9 mouse cellular contexts compared by ENCODE assay signal in genomic region chr2:38099120-38099773, GRCm38 (mm10).
DNase-seq lines count a peak whose midpoint lies in the region; ATAC-seq and TF ChIP-seq lines count a peak whose summit lies in the region.
"Had no signal": no experiment of that assay in that cellular context is flagged by ENCODE, and none has a peak within 500 bp of the region (broad histone marks: within the 10 kb centered on the region; RNA-seq: fewer than 3 reads in every experiment).

No protein-coding gene starts in this region.

- no peaks in the 10 kb centered on the region for H3K27me3 ChIP-seq in heart, embryonic 11.5 days (ENCODE audit: control insufficient read depth, insufficient read depth, low read length)
- no peaks in the 10 kb centered on the region for H3K27me3 ChIP-seq in forebrain, embryonic 15.5 days
- no peaks in the 10 kb centered on the region for H3K27me3 ChIP-seq in lung, embryonic 14.5 days (ENCODE audit: insufficient read depth, low read length)
- no peaks in the 10 kb centered on the region for H3K27me3 ChIP-seq in hindbrain, embryonic 10.5 days (ENCODE audit: insufficient read depth, poor library complexity, severe bottlenecking)

- no peak overlapping the region for H3K9ac ChIP-seq in heart, embryonic 11.5 days (ENCODE audit: low read depth, low read length)
- H3K9ac ChIP-seq in forebrain, embryonic 15.5 days (replicated peaks): no peak overlapping the region
- no peak overlapping the region for H3K9ac ChIP-seq in lung, embryonic 14.5 days

- no peak for ATAC-seq in heart, embryonic 11.5 days (replicated peaks; ENCODE audit: insufficient number of reproducible peaks, low FRiP score, low TSS enrichment)
- ATAC-seq in forebrain, embryonic 15.5 days (replicated peaks): peak; percentile 57; the same call in 1 of the 2 replicates
- ATAC-seq in lung, embryonic 14.5 days (ENCODE audit: insufficient read depth): peak; percentile 49; the same call in 1 of the 2 replicates
- no peak for ATAC-seq in granulocyte monocyte progenitor cell, adult 5-6 weeks (replicated peaks; ENCODE audit: poor library complexity, severe bottlenecking)

- WGBS in heart, embryonic 11.5 days (ENCODE audit: insufficient replicate concordance): 66% methylated on average over 4 of the region's 4 CpGs
- WGBS in forebrain, embryonic 15.5 days: 27% methylated on average over 4 of the region's 4 CpGs
- WGBS in lung, embryonic 14.5 days: 70% methylated on average over 4 of the region's 4 CpGs
- 63% methylated on average over 4 of the region's 4 CpGs for whole genome bisulfite sequencing in hindbrain, embryonic 10.5 days

- no peak for TF ChIP-seq CTCF in lung, embryonic 14.5 days (IDR thresholded peaks at IDR 0.05; ENCODE audit: low read depth)

- H3K9me3 ChIP-seq in heart, embryonic 11.5 days (replicated peaks; ENCODE audit: control insufficient read depth, low read length): no peaks in the 10 kb centered on the region
- no peaks in the 10 kb centered on the region for H3K9me3 ChIP-seq in forebrain, embryonic 15.5 days
- no peaks in the 10 kb centered on the region for H3K9me3 ChIP-seq in lung, embryonic 14.5 days (ENCODE audit: low read depth, low read length)
- H3K9me3 ChIP-seq in hindbrain, embryonic 10.5 days: no peaks in the 10 kb centered on the region

- no peak overlapping the region for H3K27ac ChIP-seq in heart, embryonic 11.5 days (ENCODE audit: low read depth, low read length)
- peak overlapping the region; percentile 46 for H3K27ac ChIP-seq in forebrain, embryonic 15.5 days (replicated peaks)
- H3K27ac ChIP-seq in lung, embryonic 14.5 days (ENCODE audit: low read depth): no peak overlapping the region
- no peak overlapping the region for H3K27ac ChIP-seq in hindbrain, embryonic 10.5 days

- peaks cover 10% of the 10 kb centered on the region for H3K4me1 ChIP-seq in heart, embryonic 11.5 days (ENCODE audit: control insufficient read depth, insufficient read depth, low read length)
- peaks cover 66% of the 10 kb centered on the region for H3K4me1 ChIP-seq in forebrain, embryonic 15.5 days
- no peaks in the 10 kb centered on the region; the same call in 1 of the 2 replicates for H3K4me1 ChIP-seq in lung, embryonic 14.5 days (ENCODE audit: insufficient read depth)
- H3K4me1 ChIP-seq in hindbrain, embryonic 10.5 days (replicated peaks): peaks cover 48% of the 10 kb centered on the region

- DNase-seq in heart, adult 11 months: peak; percentile 83
- peak; percentile 27 for DNase-seq in NIH3T3 (ENCODE audit: low read depth)
- DNase-seq in lung, embryonic 14.5 days: peak; percentile 73
- no peak for DNase-seq in right cerebral cortex, adult 18-20 months
- no peak for DNase-seq in hindbrain, embryonic 10.5 days (ENCODE audit: low spot score)

- H3K4me3 ChIP-seq in heart, embryonic 11.5 days (ENCODE audit: low read depth, low read length): no peak overlapping the region
- no peak overlapping the region for H3K4me3 ChIP-seq in forebrain, embryonic 15.5 days
- H3K4me3 ChIP-seq in lung, embryonic 14.5 days (ENCODE audit: low read depth, low read length): no peak overlapping the region
- H3K4me3 ChIP-seq in hindbrain, embryonic 10.5 days: no peak overlapping the region
- H3K4me3 ChIP-seq: myocyte had no signal

- H3K36me3 ChIP-seq in heart, embryonic 11.5 days (ENCODE audit: control insufficient read depth, insufficient read depth, low read length): no peaks in the 10 kb centered on the region
- no peaks in the 10 kb centered on the region for H3K36me3 ChIP-seq in forebrain, embryonic 15.5 days
- no peaks in the 10 kb centered on the region for H3K36me3 ChIP-seq in lung, embryonic 14.5 days (ENCODE audit: insufficient read depth)
- no peaks in the 10 kb centered on the region for H3K36me3 ChIP-seq in hindbrain, embryonic 10.5 days

- H3K4me2 ChIP-seq in heart, embryonic 11.5 days: no peak overlapping the region
- H3K4me2 ChIP-seq in forebrain, embryonic 15.5 days (replicated peaks): no peak overlapping the region
- no peak overlapping the region for H3K4me2 ChIP-seq in lung, embryonic 14.5 days

Comparison
In these comparisons a context has a peak if more than half of its experiments do, and no peak if none do; other contexts are left out.
1. DNase-seq: peak in heart, adult 11 months (single experiment), NIH3T3 (single experiment) and lung, embryonic 14.5 days (single experiment); none in right cerebral cortex, adult 18-20 months (single experiment) and hindbrain, embryonic 10.5 days (single experiment).
2. ATAC-seq: peak in forebrain, embryonic 15.5 days (single experiment) and lung, embryonic 14.5 days (single experiment); none in heart, embryonic 11.5 days (single experiment) and granulocyte monocyte progenitor cell, adult 5-6 weeks (single experiment).